Mouse (Mus musculus) ES-E14 (cell line): ENCODE data around the gene Slc16a2. TPM values are rescaled to one million over a fixed set of nuclear protein-coding genes. Genes with fewer than 3 reads are reported as not detected.

ENCODE experiments used
- DNase-seq: peaks from one replicate; pipeline ENCODE4 v3.0.0-alpha.2; 2013; ENCODE audit warnings: low read depth, low spot score
- H3K27ac ChIP-seq: 2 replicates; pipeline ENCODE4 v1.5.1; 2012; ENCODE audit warnings: low read depth, mild to moderate bottlenecking, low read length, moderate library complexity, mixed read lengths; ENCODE audit not compliant: poor library complexity, insufficient read depth, severe bottlenecking
- H3K36me3 ChIP-seq: 2 replicates; pipeline ENCODE4 v1.6.1; 2012; ENCODE audit warnings: mild to moderate bottlenecking, low read length, moderate library complexity, mixed read lengths; ENCODE audit not compliant: control insufficient read depth, poor library complexity, insufficient read depth, severe bottlenecking
- H3K4me1 ChIP-seq, 2 experiments: fragments of 150-350 bp in 1 of 2; sonication (generic) in 1 of 2; 2 replicates each; pipeline ENCODE4 v1.6.1; 2012; ENCODE audit warnings: low read length in 2 of 2, mild to moderate bottlenecking in 1 of 2, mixed read lengths in 1 of 2; ENCODE audit not compliant: control insufficient read depth in 2 of 2, insufficient read depth in 2 of 2, poor library complexity in 1 of 2
- H3K4me3 ChIP-seq, 2 experiments: fragments of 150-350 bp in 1 of 2; sonication (generic) in 1 of 2; 2 replicates each; pipeline ENCODE4 v1.5.1; 2012; ENCODE audit warnings: low read length in 2 of 2, low read depth in 1 of 2, mild to moderate bottlenecking in 1 of 2, mixed read lengths in 1 of 2; ENCODE audit not compliant: insufficient read depth in 1 of 2, poor library complexity in 1 of 2, severe bottlenecking in 1 of 2
- H3K9ac ChIP-seq: 2 replicates; pipeline ENCODE4 v1.6.1; 2012; ENCODE audit warnings: low read depth, mild to moderate bottlenecking, low read length, mixed read lengths; ENCODE audit not compliant: poor library complexity, insufficient read depth, severe bottlenecking
- H3K9me3 ChIP-seq: fragments of 150-350 bp; sonication (generic); 2 replicates; pipeline ENCODE4 v1.6.1; 2012; ENCODE audit warnings: low read depth, mild to moderate bottlenecking, low read length; ENCODE audit not compliant: control insufficient read depth, insufficient read depth
- CHD2 ChIP-seq: IDR thresholded peaks from 2 replicates; pipeline ENCODE4 v1.6.1; 2014; ENCODE audit warnings: mild to moderate bottlenecking, low read depth, low read length, inconsistent platforms
- HCFC1 ChIP-seq: IDR thresholded peaks from 2 replicates; pipeline ENCODE4 v1.6.1; 2012; ENCODE audit warnings: low read length, inconsistent platforms, borderline replicate concordance; ENCODE audit not compliant: insufficient read depth
- MAFK ChIP-seq: IDR thresholded peaks from 2 replicates; pipeline ENCODE4 v1.6.1; 2014; ENCODE audit warnings: mild to moderate bottlenecking, low read depth, low read length, inconsistent platforms; ENCODE audit not compliant: insufficient read depth
- ZC3H11A ChIP-seq: IDR thresholded peaks from 2 replicates; pipeline ENCODE4 v1.6.1; 2012; ENCODE audit warnings: low read depth, mild to moderate bottlenecking, inconsistent platforms, low read length, borderline replicate concordance
- ZNF384 ChIP-seq: IDR thresholded peaks from 2 replicates; pipeline ENCODE4 v1.6.1; 2012; ENCODE audit warnings: low read depth, low read length, inconsistent platforms
- in situ Hi-C, 2 experiments: fragments of 600-800 bp; cut with MboI; formaldehyde crosslinking; loops; one replicate each; pipeline ENCODE4 v1.15.1; 2025; ENCODE audit warnings: low sequenced_read_pairs in 2 of 2, inconsistent platforms in 1 of 2; ENCODE audit not compliant: unreplicated experiment in 2 of 2
- total RNA-seq: library from RNA; depleted of rRNA; stranded (reverse); fragments of 300-350 nt; gene quantifications from 2 replicates; pipeline ENCODE4 v1.2.3, GENCODE M21; 2012

Slc16a2 gene
- total RNA-seq, 1 experiment, result 1.5 TPM

DNA sequence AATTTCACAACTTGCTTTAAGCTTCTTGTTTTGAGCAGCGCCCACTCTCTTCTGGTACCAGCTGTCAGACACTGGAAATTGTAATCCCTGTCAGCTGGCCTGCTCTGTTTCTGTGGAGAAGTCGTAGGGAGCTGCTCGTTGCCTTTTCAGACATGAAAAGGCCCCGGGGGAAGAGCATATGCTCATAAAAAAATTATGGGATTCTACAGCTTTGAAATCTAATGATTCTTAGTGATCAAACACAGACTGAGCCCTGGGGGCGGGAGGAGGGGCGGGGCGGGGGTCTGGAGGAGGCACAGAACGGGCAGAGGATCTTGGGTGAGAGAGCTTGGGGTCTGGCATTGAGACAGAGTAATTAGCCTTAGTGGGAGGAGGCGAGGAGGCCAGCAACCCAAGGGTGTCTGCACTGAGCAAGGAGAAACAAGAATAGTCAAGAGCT is 125.7 kb downstream of the Slc16a2 start:
- Histone ChIP-seq H3K9ac (no peak overlapping the region), H3K36me3 (no peaks in the 10 kb centered on the region), H3K4me1 (peaks cover 0 to 2% of the 10 kb centered on the region in 2 experiments; a peak in 1 of 4 replicates), H3K4me3 (no peak overlapping the region), H3K9me3 (no peaks in the 10 kb centered on the region), H3K27ac (no peak overlapping the region)
- TF ChIP-seq CHD2 (no peak), ZC3H11A (no peak), ZNF384 (no peak), HCFC1 (no peak), MAFK (no peak)
- DNase-seq, result no peak
- in situ Hi-C loops, result no loop called here

DNA sequence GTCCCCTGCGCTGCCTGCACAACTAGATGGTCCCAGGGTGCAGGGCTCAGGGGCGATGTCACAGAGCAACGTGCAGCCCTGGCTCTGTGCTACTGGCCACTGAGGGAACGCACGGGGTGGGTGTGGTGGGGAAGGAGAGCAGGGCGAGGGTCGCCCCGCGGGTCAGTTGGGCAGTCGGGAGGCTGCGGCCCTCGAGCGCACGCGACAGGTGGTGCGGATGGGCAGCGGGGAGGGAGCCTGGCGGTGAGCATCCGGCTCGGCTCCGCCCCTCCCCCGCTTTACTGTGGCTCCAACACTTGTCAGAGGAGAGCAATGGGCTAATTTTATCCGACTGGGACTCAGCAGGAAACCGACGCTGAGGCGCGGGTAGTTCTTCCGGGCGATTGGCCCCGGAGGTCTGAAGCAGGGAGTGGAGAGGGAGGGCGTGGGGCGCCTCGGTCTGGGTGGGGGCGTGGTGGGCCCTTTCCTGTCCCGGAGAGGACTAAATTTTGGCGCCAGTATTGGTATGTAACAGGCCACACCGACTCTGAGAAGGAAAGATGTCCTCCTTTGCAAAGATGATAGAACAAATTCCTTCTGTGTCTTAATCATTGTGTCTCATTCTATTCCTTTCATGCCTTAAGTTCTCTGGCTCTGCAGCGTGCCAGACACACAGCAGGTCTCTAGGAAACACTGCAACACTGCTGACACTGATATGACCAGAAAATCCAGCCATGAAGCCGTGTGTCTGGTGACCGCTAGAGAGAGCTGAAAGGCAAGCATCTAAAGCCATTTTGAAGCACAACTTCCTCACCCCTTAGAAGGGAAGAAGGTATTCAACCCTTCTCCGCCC is 126.4 kb downstream of the Slc16a2 start:
- Histone ChIP-seq H3K36me3 (no peaks in the 10 kb centered on the region), H3K9ac (peak overlapping the region; percentile 62; the same call in 1 of the 2 replicates), H3K4me3 (peak overlapping the region; percentile 56 to 75), H3K4me1 (peaks cover 0 to 2% of the 10 kb centered on the region in 2 experiments; a peak in 1 of 4 replicates), H3K9me3 (no peaks in the 10 kb centered on the region), H3K27ac (no peak overlapping the region)
- peak; percentile 6 for DNase-seq
- no peak for TF ChIP-seq ZNF384
- no peak for TF ChIP-seq HCFC1
- TF ChIP-seq MAFK, result no peak
- no peak for TF ChIP-seq ZC3H11A
- TF ChIP-seq CHD2, result no peak
- in situ Hi-C loops, result no loop called here

DNA sequence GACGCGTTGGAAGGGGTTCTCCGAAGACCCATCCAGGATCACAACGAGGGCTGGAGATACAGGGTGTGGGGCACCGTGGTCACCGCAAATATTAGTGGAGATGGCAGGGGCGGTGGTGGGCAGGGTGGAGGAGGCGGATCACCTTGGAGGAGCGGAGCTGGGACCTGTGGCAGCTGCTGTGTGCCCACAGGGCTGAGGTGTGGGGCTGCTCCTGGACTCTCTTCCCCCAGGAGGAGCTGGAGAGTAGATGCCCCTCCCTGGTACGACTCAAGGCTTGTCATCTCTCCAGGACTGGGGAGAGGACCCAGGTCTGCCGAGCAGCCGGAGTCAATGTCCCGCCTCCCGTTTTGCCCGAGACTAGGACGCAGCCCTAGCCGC is 127.0 kb downstream of the Slc16a2 start:
- no peaks in the 10 kb centered on the region for H3K36me3 ChIP-seq
- no peak overlapping the region for H3K9ac ChIP-seq
- peaks cover 0 to 2% of the 10 kb centered on the region in 2 experiments; a peak in 1 of 4 replicates for H3K4me1 ChIP-seq
- no peak for DNase-seq
- no peaks in the 10 kb centered on the region for H3K9me3 ChIP-seq
- no peak overlapping the region for H3K27ac ChIP-seq
- peak overlapping the region; percentile 56 to 75 for H3K4me3 ChIP-seq
- TF ChIP-seq MAFK (no peak), ZNF384 (no peak), HCFC1 (no peak), ZC3H11A (no peak), CHD2 (no peak)
- in situ Hi-C loops, result no loop called here

DNA sequence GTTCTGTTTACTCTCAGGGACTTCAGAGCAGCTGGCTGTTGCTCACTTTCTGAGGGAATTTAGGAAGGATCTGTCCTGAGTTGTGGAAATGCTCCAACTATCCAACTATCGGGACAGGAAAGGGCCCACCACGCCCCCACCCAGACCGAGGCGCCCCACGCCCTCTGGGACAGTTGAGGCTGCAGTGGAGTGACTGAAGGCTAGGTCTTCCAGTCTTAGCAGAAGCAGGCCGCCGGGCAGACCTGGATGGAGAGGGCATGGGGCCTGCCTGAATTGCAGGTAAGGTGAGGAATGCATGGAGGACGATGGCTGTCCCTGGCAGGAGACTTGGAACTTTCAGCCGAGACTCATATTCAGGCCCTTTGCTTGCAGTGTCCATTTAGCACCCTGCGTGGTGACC is 127.4 kb downstream of the Slc16a2 start:
- H3K27ac ChIP-seq, result no peak overlapping the region
- H3K9me3 ChIP-seq, result no peaks in the 10 kb centered on the region
- H3K9ac ChIP-seq, result no peak overlapping the region
- TF ChIP-seq HCFC1 (no peak), ZC3H11A (no peak), ZNF384 (no peak), MAFK (no peak), CHD2 (no peak)
- peak overlapping the region; percentile 56 to 75; a peak in 2 of 4 replicates for H3K4me3 ChIP-seq
- no peak for DNase-seq
- H3K4me1 ChIP-seq, result peaks cover 0 to 2% of the 10 kb centered on the region in 2 experiments; a peak in 1 of 4 replicates
- no peaks in the 10 kb centered on the region for H3K36me3 ChIP-seq
- in situ Hi-C loops, result no loop called here
